Mouse (Mus musculus) erythroblast, adult 5-6 weeks (primary cell): Measurements from ENCODE around the gene Mvb12b. TPM values are rescaled to one million over a fixed set of nuclear protein-coding genes. Genes with fewer than 3 reads are reported as not detected.
"Not testable (repeated sequence)": the region's sequence is repeated elsewhere in the genome, so short reads cannot be mapped to it uniquely, and the experiment has no call there.

Experiments used
- ATAC-seq: replicated peaks from 2 replicates; pipeline ENCODE4 v1.8.0; 2016; ENCODE audit warnings: moderate number of reproducible peaks, mild to moderate bottlenecking, moderate TSS enrichment, inconsistent platforms; ENCODE audit not compliant: poor library complexity, low FRiP score, severe bottlenecking
- total RNA-seq, 2 experiments: library from RNA; stranded (forward) in 1 of 2; stranded (reverse) in 1 of 2; fragments of 150-400 nt in 1 of 2; fragments of 200-764, 138-1000 nt in 1 of 2; gene quantifications; 2 replicates each; pipeline versions ENCODE4 v1.2.3 to v1.2.4; 2015 to 2017; ENCODE audit warnings: low replicate concordance in 2 of 2

The Mvb12b gene
- total RNA-seq (2015; ENCODE audit: low replicate concordance), result 20.3 and 23.8 TPM in 2 replicates
- total RNA-seq (2017; ENCODE audit: low replicate concordance), result 17.1 and 17.3 TPM in 2 replicates

GRCm38 (mm10) chr2:33887328-33888099 is at the start of gene Mvb12b:
Gene Mvb12b (minus strand): TSS chr2:33887946.
- peak; percentile 63 for ATAC-seq

- no peak for ATAC-seq
Observed at GRCm38 (mm10) chr2:33935756-33936155, 48.0 kb upstream of the Mvb12b start.

GRCm38 (mm10) chr2:33933606-33934510 is 46.1 kb upstream of the Mvb12b start:
- ATAC-seq, result peak; percentile 84

DNA sequence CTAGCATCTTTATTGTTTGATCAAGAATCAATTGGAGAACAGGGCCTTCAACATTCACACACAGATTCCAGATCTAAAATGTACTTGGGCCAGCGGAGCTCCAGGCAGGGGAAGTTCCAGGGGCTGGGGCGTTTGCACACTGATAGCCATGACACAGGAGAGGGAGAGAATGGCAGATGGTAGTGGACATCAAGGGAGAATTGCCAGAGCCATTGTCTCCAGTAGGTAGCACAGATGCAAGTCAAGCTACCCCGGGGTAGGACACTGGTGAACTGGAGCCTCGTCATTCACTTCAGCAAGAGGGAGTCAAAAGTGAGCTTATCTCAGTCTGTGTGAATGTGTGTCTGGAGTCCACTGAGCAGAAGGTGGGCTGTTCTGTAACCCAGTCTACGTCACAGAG is 43.4 kb upstream of the Mvb12b start:
- ATAC-seq, result no peak

DNA sequence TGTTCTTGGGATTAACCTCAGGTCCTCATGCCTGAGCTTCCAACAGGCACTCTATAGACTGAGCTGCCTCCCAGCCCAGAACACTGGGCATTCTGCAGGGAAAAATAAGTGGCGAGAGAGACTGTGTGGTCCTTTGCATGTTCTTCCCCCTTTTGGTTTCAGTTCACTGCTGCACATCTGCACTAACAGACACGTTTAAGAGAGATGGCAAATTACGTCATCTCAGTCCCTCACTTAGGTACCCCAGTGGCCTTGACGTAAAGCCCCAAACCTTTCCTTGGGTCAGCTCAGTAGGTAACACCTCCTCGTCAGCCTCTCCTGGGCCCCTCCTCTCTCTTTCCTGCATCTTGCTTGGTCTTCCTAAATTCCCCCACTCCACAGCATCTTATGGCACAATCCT is 37.5 kb upstream of the Mvb12b start:
- ATAC-seq, result no peak

DNA sequence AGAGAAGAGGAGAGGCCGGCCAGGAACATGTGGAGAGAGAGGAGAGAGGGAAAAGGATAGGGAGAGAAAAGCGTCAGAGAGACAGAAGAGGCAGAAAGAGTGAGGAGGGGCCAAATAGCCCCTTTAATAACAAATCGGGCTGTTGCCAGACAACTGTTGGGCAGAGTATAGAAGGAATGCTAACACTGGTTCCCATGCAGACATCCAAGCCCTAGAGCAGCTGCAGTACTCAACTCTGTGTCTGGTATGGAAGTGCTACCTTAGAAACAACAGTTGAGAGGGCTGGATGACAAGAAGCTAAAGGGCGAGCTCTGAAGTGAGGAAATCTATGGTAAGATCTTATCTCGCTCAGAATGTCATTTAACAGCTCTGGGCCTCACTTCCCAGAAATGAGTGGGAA is 35.7 kb upstream of the Mvb12b start:
- ATAC-seq, result no peak

GRCm38 (mm10) chr2:33922466-33922865 is 34.7 kb upstream of the Mvb12b start:
- ATAC-seq, result no peak

DNA sequence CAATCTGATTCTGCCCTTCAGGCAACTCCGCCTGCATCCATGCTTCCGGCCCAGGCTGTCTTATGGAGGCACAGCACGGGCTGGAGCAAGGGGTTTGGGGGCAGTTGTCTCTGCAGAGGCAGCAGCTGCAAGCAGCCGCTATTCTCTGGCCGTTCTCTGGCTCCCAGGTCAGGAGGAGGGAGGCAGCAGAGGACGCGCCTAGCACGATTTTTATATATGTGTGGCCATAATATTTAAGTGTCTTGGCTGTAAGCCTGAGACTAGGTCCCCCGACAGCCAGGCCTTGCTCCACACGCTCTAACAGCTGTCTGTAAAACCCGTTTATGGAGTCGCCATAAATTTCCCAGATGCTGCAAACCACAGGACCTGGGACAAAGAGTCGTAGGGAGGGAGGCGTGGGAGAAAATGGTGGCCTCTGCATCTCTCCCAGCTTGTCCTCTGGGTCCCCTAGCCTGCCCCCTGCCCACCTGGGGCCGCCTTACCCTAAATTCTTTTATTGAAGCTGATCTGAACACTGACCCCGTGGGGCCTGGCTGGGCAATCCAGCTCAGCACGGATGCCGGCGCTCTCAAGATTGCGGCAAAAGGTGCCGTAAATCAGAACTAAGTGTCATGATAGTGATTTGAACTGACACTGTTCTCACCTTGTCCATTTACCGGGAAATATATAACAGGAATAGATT is 32.3 kb upstream of the Mvb12b start:
- ATAC-seq, result no peak

DNA sequence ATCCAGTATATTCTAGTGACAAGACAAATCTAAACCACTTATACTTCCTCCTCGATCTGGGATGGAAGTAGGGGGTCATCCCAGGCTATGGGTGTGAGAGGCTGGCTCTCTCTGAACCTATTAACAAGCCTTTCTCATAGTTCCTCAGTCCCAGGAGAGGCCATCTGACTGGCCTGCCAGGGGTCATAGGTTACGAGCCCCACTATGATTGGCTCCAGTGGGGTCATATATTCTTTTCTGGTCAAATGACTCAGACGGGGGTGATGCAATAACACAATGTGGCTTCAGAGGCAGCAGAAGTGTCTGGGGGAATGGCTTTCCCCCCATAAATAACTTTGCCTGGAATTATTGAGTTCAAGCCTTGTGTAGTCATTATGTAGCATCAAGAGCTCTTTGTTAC is 31.1 kb upstream of the Mvb12b start:
- ATAC-seq, result no peak

GRCm38 (mm10) chr2:33918318-33918717 is 30.6 kb upstream of the Mvb12b start:
- peak; percentile 66 for ATAC-seq

- ATAC-seq, result no peak
Observed at GRCm38 (mm10) chr2:33916603-33917002, 28.9 kb upstream of the Mvb12b start.

DNA sequence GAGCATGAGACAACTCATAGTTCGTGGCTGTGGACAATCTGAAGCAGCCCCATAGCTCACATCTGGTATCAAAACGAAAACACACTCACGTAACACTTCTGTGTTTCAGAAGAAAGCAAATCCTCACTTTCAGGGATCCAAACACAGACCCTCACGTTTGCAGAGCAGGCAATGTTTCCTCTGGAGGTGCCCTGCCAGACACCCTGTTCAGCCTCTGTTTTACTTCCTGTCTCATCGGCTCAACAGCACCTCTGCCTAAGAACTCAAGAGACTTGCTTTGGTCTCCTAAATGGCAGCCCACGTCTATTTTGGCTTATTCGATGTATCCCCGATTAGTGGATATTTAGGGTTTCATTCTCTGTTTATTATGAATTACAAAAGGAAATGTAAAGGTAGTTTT is 27.3 kb upstream of the Mvb12b start:
- ATAC-seq, result no peak

DNA sequence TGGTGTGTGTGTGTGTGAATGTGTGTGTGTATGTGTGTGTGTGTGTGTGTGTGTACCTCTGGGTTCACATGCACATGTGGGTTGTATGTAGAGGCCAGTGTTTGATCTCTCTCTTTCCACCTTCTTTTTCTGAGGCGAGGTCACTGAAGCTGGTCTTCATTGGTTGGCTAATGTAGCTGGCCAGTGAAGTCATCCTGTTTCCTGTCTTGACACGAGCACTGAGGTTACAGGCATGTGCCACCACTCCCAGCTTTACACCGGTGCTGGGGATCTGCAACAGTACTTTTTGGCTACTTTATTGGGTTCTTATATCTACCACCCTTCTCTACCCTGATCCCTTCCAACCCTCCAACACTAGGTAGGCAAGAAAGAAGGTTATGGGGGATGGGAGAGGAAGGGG is 26.6 kb upstream of the Mvb12b start:
- no peak for ATAC-seq

DNA sequence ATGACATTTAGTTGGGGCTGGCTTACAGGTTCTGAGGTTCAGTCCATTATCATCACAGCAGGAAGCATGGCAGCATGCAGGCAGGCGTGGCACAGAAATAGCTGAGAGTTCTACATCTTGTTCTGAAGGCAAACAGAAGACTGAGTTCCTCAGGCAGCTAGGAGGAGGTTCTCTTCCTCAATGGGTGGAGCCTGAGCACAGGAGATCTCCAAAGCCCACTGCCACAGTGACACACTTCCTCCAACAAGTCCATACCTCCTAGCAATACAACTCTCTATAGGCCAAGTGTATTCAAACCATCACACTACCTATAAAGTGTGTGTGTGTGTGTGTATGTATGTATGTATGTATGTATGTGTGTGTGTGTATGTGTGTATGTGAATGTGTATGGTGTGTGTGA is 25.9 kb upstream of the Mvb12b start:
- ATAC-seq, result not testable (repeated sequence)

- no peak for ATAC-seq
Observed at GRCm38 (mm10) chr2:33912741-33913140, 25.0 kb upstream of the Mvb12b start.

- ATAC-seq, result no peak
Observed at GRCm38 (mm10) chr2:33908374-33908773, 20.6 kb upstream of the Mvb12b start.

GRCm38 (mm10) chr2:33907174-33907573 is 19.4 kb upstream of the Mvb12b start:
- ATAC-seq, result no peak

DNA sequence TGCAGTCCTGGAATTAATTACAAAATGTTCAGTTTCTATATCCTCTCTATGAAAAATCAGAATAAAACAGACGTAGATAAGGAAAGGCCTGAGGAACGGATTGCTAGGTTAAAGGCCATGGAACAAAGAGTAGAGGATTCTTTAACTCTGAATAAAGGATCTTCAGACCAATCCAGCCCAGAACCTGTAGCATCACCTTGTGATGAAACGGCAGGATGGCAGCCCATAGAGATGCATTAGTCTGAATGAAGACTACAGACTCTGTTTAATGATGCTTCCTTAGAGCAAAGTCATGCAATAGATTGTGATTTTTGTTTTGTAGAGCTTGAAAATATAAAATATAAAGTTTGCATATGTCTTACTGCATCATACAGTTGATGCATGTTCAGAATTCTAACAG is 8.1 kb upstream of the Mvb12b start:
- no peak for ATAC-seq

- peak; percentile 68; the same call in 1 of the 2 replicates for ATAC-seq
Observed at GRCm38 (mm10) chr2:33893151-33893550, 5.4 kb upstream of the Mvb12b start.

DNA sequence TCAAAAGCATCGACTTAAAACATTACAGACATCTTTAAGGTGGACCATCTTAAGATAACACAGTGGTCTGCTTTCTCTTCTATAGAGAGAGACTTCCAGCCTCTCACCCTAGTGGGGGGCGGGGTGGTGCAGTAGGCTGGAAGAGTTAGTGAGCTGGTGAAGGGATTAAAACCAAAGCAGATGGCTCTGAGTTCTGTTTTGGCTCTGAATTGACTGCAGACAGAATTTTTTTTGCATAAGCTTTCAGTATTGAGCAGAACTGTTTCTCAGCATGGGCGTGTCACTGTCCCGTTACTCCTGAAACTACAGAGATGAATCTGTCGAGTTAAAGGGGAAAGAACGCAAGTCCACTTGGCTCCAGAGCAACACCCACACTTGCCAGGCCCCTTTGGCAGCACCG is 4.6 kb upstream of the Mvb12b start:
- no peak for ATAC-seq

DNA sequence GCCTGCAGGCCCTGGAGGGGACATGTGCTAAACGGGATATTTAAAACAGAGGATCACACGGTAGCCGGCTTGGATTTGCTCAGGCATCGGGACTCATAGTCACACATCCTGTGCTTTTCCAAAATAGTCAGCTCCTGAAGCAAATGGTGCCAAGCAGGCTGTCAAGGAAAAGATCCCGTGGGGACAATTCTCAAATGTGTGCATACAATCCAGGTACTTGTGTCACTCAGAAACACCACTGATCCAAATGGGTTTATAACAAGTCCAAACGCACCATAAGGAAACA is 297 bp upstream of the Mvb12b start:
- no peak for ATAC-seq
